24 mouse cellular contexts compared by ENCODE assay signal in genomic region chr14:15842024-15842599, GRCm38 (mm10).
DNase-seq lines count a peak whose midpoint lies in the region; ATAC-seq lines count a peak whose summit lies in the region.
"Had no signal": no experiment of that assay in that cellular context is flagged by ENCODE, and none has a peak within 500 bp of the region (broad histone marks: within the 10 kb centered on the region; RNA-seq: fewer than 3 reads in every experiment).

No protein-coding gene starts in this region.

- H3K27me3 ChIP-seq in forebrain, embryonic 14.5 days (replicated peaks; ENCODE audit: control insufficient read depth, insufficient read depth, low read length): no peaks in the 10 kb centered on the region
- H3K27me3 ChIP-seq in forebrain, embryonic 10.5 days (ENCODE audit: poor library complexity, severe bottlenecking): no peaks in the 10 kb centered on the region
- H3K27me3 ChIP-seq in neural tube, embryonic 13.5 days: no peaks in the 10 kb centered on the region
- no peaks in the 10 kb centered on the region for H3K27me3 ChIP-seq in midbrain, embryonic 13.5 days
- H3K27me3 ChIP-seq: embryonic facial prominence, embryonic 12.5 days; limb, embryonic 12.5 days had no signal

- H3K27ac ChIP-seq in forebrain, embryonic 14.5 days (ENCODE audit: low read depth, low read length): no peak overlapping the region
- no peak overlapping the region for H3K27ac ChIP-seq in forebrain, embryonic 10.5 days
- H3K27ac ChIP-seq in neural tube, embryonic 13.5 days (replicated peaks): no peak overlapping the region
- no peak overlapping the region for H3K27ac ChIP-seq in midbrain, embryonic 13.5 days
- H3K27ac ChIP-seq: embryonic facial prominence, embryonic 12.5 days; gastrocnemius, adult 2 months; limb, embryonic 12.5 days had no signal

- 10% methylated on average over 1 of the region's 1 CpGs for WGBS in forebrain, embryonic 14.5 days
- WGBS in forebrain, embryonic 10.5 days: 45% methylated on average over 1 of the region's 1 CpGs
- WGBS in neural tube, embryonic 13.5 days: 31% methylated on average over 1 of the region's 1 CpGs
- WGBS in midbrain, embryonic 13.5 days: 29% methylated on average over 1 of the region's 1 CpGs

- DNase-seq in forebrain, embryonic 14.5 days (ENCODE audit: low spot score): peak; percentile 11
- DNase-seq in forebrain, embryonic 10.5 days (ENCODE audit: extremely low spot score, low spot score): no peak
- no peak for DNase-seq in neural tube, embryonic 10.5 days (ENCODE audit: extremely low spot score, low spot score)
- DNase-seq in urinary bladder, postnatal 25 days (ENCODE audit: low spot score): no peak
- DNase-seq in urinary bladder, postnatal 10 days (ENCODE audit: low spot score): no peak
- DNase-seq in kidney, adult 8-10 months: no peak
- DNase-seq: adrenal gland, adult 8-10 months; cerebellum, adult 2 months; cerebellum, postnatal 25 days; gastrocnemius, adult 2 months; kidney, adult 2 months; kidney, postnatal 14 days; layer of hippocampus, postnatal 36 days; lung, adult 2 months; lung, postnatal 14 days; right cerebral cortex, postnatal 4 days; thymus, postnatal 14 days had no signal

- no peaks in the 10 kb centered on the region for H3K9me3 ChIP-seq in forebrain, embryonic 14.5 days (replicated peaks; ENCODE audit: control insufficient read depth, low read length)
- no peaks in the 10 kb centered on the region for H3K9me3 ChIP-seq in forebrain, embryonic 10.5 days
- H3K9me3 ChIP-seq in neural tube, embryonic 13.5 days: no peaks in the 10 kb centered on the region
- H3K9me3 ChIP-seq in midbrain, embryonic 13.5 days: no peaks in the 10 kb centered on the region
- H3K9me3 ChIP-seq: embryonic facial prominence, embryonic 12.5 days; limb, embryonic 12.5 days had no signal

- H3K9ac ChIP-seq in forebrain, embryonic 14.5 days (ENCODE audit: low read length): no peak overlapping the region
- H3K9ac ChIP-seq in neural tube, embryonic 13.5 days: no peak overlapping the region
- no peak overlapping the region for H3K9ac ChIP-seq in midbrain, embryonic 13.5 days (replicated peaks)
- H3K9ac ChIP-seq: embryonic facial prominence, embryonic 12.5 days; limb, embryonic 12.5 days had no signal

- peak; percentile 48 for ATAC-seq in forebrain, embryonic 14.5 days
- peak; percentile 47; the same call in 1 of the 2 replicates for ATAC-seq in neural tube, embryonic 13.5 days (ENCODE audit: low read depth)
- ATAC-seq in midbrain, embryonic 13.5 days: peak; percentile 56; the same call in 1 of the 2 replicates
- ATAC-seq: CD4-positive, CD25-positive, alpha-beta regulatory T cell, adult 4 months; inflammation-experienced regulatory T-cells, adult 6 months had no signal

- no peaks in the 10 kb centered on the region for H3K36me3 ChIP-seq in forebrain, embryonic 14.5 days (ENCODE audit: control insufficient read depth, insufficient read depth, low read length)
- no peaks in the 10 kb centered on the region for H3K36me3 ChIP-seq in forebrain, embryonic 10.5 days (replicated peaks)
- no peaks in the 10 kb centered on the region for H3K36me3 ChIP-seq in neural tube, embryonic 13.5 days
- no peaks in the 10 kb centered on the region for H3K36me3 ChIP-seq in midbrain, embryonic 13.5 days
- H3K36me3 ChIP-seq: embryonic facial prominence, embryonic 12.5 days; limb, embryonic 12.5 days had no signal

- H3K4me2 ChIP-seq in forebrain, embryonic 14.5 days (ENCODE audit: low read length): no peak overlapping the region
- no peak overlapping the region for H3K4me2 ChIP-seq in neural tube, embryonic 13.5 days
- no peak overlapping the region for H3K4me2 ChIP-seq in midbrain, embryonic 13.5 days (replicated peaks)
- H3K4me2 ChIP-seq: embryonic facial prominence, embryonic 12.5 days; limb, embryonic 12.5 days; liver, embryonic 11.5 days had no signal

- H3K4me3 ChIP-seq in forebrain, embryonic 14.5 days (ENCODE audit: low read depth, low read length): no peak overlapping the region
- no peak overlapping the region for H3K4me3 ChIP-seq in forebrain, embryonic 10.5 days
- no peak overlapping the region for H3K4me3 ChIP-seq in neural tube, embryonic 13.5 days
- no peak overlapping the region for H3K4me3 ChIP-seq in midbrain, embryonic 13.5 days (replicated peaks)
- H3K4me3 ChIP-seq: embryonic facial prominence, embryonic 12.5 days; gastrocnemius, adult 2 months; limb, embryonic 12.5 days had no signal

- H3K4me1 ChIP-seq in forebrain, embryonic 14.5 days (ENCODE audit: control insufficient read depth, insufficient read depth, low read length): peaks cover 3% of the 10 kb centered on the region; the same call in 1 of the 2 replicates
- no peaks in the 10 kb centered on the region for H3K4me1 ChIP-seq in forebrain, embryonic 10.5 days
- H3K4me1 ChIP-seq in neural tube, embryonic 13.5 days (replicated peaks): 0 out of 2 replicates have a peak, but pooled peaks cover 4% of the 10 kb centered on the region
- no peaks in the 10 kb centered on the region for H3K4me1 ChIP-seq in midbrain, embryonic 13.5 days (replicated peaks)
- H3K4me1 ChIP-seq: embryonic facial prominence, embryonic 12.5 days; limb, embryonic 12.5 days had no signal
